Mouse (Mus musculus) liver, embryonic 14.5 days (tissue): ENCODE data around the gene Pdlim1. TPM values are rescaled to one million over a fixed set of nuclear protein-coding genes. Genes with fewer than 3 reads are reported as not detected.

Source experiments
- ATAC-seq: fragments of 200-750 bp; cut with Nextera tagmentation; 2 replicates; pipeline ENCODE4 v1.8.0; 2017; ENCODE audit warnings: moderate number of reproducible peaks, mild to moderate bottlenecking, moderate library complexity; ENCODE audit not compliant: insufficient read depth
- DNase-seq, 3 experiments: peaks; one replicate each; pipeline ENCODE4 v3.0.0-alpha.2; 2012 to 2013; ENCODE audit warnings: low read depth in 3 of 3, low spot score in 3 of 3
- H3K27ac ChIP-seq: fragments of 300-500 bp; sonication (generic); 2 replicates; pipeline ENCODE4 v1.5.1; 2014; ENCODE audit warnings: moderate library complexity, mild to moderate bottlenecking, control low read depth, inconsistent platforms
- H3K27me3 ChIP-seq: fragments of 300-500 bp; sonication (generic); 2 replicates; pipeline ENCODE4 v1.6.1; 2014; ENCODE audit warnings: mild to moderate bottlenecking, low read length, moderate library complexity; ENCODE audit not compliant: control insufficient read depth, insufficient read depth
- H3K36me3 ChIP-seq: fragments of 300-500 bp; sonication (generic); replicated peaks from 2 replicates; pipeline ENCODE4 v1.6.1; 2014; ENCODE audit warnings: low read depth; ENCODE audit not compliant: control insufficient read depth, insufficient read depth
- H3K4me1 ChIP-seq, 2 experiments: fragments of 200-500 bp in 1 of 2; fragments of 300-500 bp in 1 of 2; sonication (generic) in 1 of 2; replicated peaks; 2 replicates each; pipeline ENCODE4 v1.6.1; 2012 to 2014; ENCODE audit warnings: antibody characterized with exemption in 1 of 2, inconsistent platforms in 1 of 2, low read length in 1 of 2; ENCODE audit not compliant: control insufficient read depth in 2 of 2, insufficient read depth in 2 of 2
- H3K4me2 ChIP-seq: fragments of 300-500 bp; sonication (generic); 2 replicates; pipeline ENCODE4 v1.6.1; 2014; ENCODE audit warnings: low read depth, mild to moderate bottlenecking, control low read depth, moderate library complexity
- H3K4me3 ChIP-seq, 2 experiments: fragments of 200-500 bp in 1 of 2; fragments of 300-500 bp in 1 of 2; sonication (generic) in 1 of 2; 2 replicates each; pipeline ENCODE4 v1.5.1; 2012 to 2014; ENCODE audit warnings: low read depth in 2 of 2, low read length in 2 of 2, mild to moderate bottlenecking in 2 of 2, control low read depth in 1 of 2, inconsistent platforms in 1 of 2, moderate library complexity in 1 of 2; ENCODE audit not compliant: insufficient read depth in 1 of 2
- H3K9ac ChIP-seq: fragments of 300-500 bp; sonication (generic); replicated peaks from 2 replicates; pipeline ENCODE4 v1.6.1; 2014; ENCODE audit warnings: mild to moderate bottlenecking, control low read depth, moderate library complexity
- H3K9me3 ChIP-seq: fragments of 300-500 bp; sonication (generic); 2 replicates; pipeline ENCODE4 v1.6.1; 2016; ENCODE audit warnings: low read length, mixed read lengths; ENCODE audit not compliant: control insufficient read depth
- CTCF ChIP-seq: IDR thresholded peaks from 2 replicates; pipeline ENCODE4 v1.5.1; 2016; ENCODE audit warnings: antibody characterized with exemption, low read depth, control low read depth
- EP300 ChIP-seq: IDR thresholded peaks from 2 replicates; pipeline ENCODE4 v1.6.1; 2016; ENCODE audit warnings: antibody characterized with exemption, low read depth
- WGBS: fragments of 180-500 bp; shearing (Covaris S2); extraction: QIAGEN DNeasy Blood & Tissue Kit; methylation state at CpG from one replicate; pipeline ENCODE4 v1.1.7; 2014; ENCODE audit not compliant: insufficient replicate concordance; 5-methylcytosine and 5-hydroxymethylcytosine counted together
- polyA plus RNA-seq, 2 experiments: library from polyadenylated mRNA; depleted of rRNA in 1 of 2; stranded (reverse) in 1 of 2; unstranded in 1 of 2; fragments of >200 nt; fragmentation: Nextera tagmentation in 1 of 2; extraction: Ambion mirVana in 1 of 2; gene quantifications; 2 replicates each; pipeline versions ENCODE4 v1.2.1 to v1.2.3; 2012 to 2014

Gene Pdlim1
- polyA plus RNA-seq, 2 experiments, result 31.4 to 70.7 TPM

DNA sequence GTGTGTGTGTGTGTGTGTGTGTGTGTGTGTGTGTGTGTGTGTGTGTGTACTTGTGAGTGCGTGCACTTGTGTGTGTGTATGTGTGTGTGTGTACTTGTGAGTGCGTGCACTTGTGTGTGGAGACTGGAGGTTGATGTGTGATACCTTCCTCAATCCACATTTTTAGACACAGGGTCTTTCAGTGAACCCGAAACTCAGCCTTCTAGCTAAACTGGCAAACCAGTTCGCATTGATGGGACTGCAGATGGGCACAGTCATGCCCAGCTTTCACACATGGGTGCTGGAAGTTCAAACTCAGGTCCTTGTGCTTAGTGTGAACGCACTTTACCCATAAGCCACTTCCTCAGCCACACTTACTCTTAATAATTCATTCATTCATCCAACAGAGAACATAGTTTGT is 23.2 kb downstream of the Pdlim1 start:
- Histone ChIP-seq H3K9me3 (no peaks in the 10 kb centered on the region), H3K36me3 (peaks cover 2% of the 10 kb centered on the region), H3K4me2 (no peak overlapping the region), H3K27me3 (no peaks in the 10 kb centered on the region), H3K27ac (no peak overlapping the region), H3K4me3 (no peak overlapping the region), H3K9ac (no peak overlapping the region), H3K4me1 (no peaks in the 10 kb centered on the region; a peak in 2 of 4 replicates)
- DNase-seq (no peak), ATAC-seq (no peak)
- WGBS, result 83% methylated on average over 5 of the region's 5 CpGs
- no peak for TF ChIP-seq CTCF
- TF ChIP-seq EP300, result no peak

DNA sequence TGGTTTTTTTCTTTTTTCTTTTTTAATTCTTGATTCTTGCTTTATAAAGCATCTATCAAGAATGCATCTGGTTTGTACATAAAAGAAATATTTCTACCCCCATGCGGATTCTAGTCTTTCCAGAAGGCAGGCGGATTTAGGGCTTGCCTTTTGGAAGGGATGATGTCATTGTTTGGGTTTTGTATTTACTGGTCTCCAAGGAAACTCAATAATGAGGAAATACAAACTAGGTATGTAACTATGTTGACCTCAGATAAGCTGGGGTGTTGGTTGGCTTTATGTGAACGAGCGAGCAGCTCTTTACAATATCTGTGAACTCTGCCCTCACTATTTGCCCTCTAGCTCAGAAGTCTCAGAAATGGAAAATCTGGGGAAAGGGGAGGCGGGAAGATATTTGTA is 24.4 kb downstream of the Pdlim1 start:
- no peaks in the 10 kb centered on the region for H3K9me3 ChIP-seq
- DNase-seq (no peak), ATAC-seq (no peak)
- H3K4me1 ChIP-seq, result no peaks in the 10 kb centered on the region; a peak in 2 of 4 replicates
- H3K27ac ChIP-seq, result no peak overlapping the region
- 55% methylated on average over 5 of the region's 5 CpGs for WGBS
- H3K4me2 ChIP-seq, result no peak overlapping the region
- no peak overlapping the region for H3K4me3 ChIP-seq
- H3K9ac ChIP-seq, result no peak overlapping the region
- peaks cover 2% of the 10 kb centered on the region for H3K36me3 ChIP-seq
- H3K27me3 ChIP-seq, result no peaks in the 10 kb centered on the region
- TF ChIP-seq EP300 (no peak), CTCF (no peak)

DNA sequence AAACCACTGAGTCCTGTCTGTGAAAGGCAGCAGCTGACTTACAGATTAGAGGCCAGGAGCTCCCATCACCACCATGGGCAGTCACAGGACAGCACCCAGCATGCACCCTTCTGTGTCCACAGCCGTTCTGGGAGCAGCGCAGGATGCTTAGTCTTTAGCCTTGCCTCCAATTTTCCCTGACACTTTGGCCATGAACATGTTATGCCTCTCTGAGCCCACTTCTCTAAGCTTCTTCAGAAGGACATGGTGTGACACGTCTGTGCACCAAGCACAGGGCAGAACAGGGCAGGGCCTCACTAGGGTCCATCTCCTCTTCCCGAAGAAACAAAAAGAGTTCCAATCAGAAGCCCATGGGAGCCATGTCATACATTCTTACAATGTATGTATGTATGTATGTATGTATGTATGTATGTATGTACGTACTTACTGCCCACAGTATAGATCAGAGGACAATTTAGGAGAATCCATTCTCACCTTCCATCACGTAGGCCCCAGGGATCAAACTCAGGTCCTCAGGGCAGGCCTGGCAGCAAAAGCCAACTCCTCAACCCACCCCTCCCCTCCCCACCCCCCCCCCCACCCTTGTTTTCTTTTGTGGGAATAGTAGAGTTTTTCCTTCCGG is 24.9 kb downstream of the Pdlim1 start:
- peaks cover 2% of the 10 kb centered on the region for H3K36me3 ChIP-seq
- no peak overlapping the region for H3K4me2 ChIP-seq
- no peaks in the 10 kb centered on the region for H3K9me3 ChIP-seq
- WGBS, result 79% methylated on average over 7 of the region's 7 CpGs
- DNase-seq (no peak), ATAC-seq (no peak)
- H3K4me3 ChIP-seq, result no peak overlapping the region
- H3K27me3 ChIP-seq, result no peaks in the 10 kb centered on the region
- no peaks in the 10 kb centered on the region; a peak in 2 of 4 replicates for H3K4me1 ChIP-seq
- no peak overlapping the region for H3K9ac ChIP-seq
- TF ChIP-seq EP300 (no peak), CTCF (no peak)
- no peak overlapping the region for H3K27ac ChIP-seq

GRCm38 (mm10) chr19:40240838-40241689 is 30.6 kb downstream of the Pdlim1 start:
- ATAC-seq (no peak), DNase-seq (no peak)
- H3K9ac ChIP-seq, result no peak overlapping the region
- peaks cover 0 to 2% of the 10 kb centered on the region in 2 experiments; a peak in 1 of 4 replicates for H3K4me1 ChIP-seq
- H3K27ac ChIP-seq, result no peak overlapping the region
- H3K9me3 ChIP-seq, result no peaks in the 10 kb centered on the region
- WGBS, result 67% methylated on average over 14 of the region's 14 CpGs
- TF ChIP-seq CTCF, result no peak
- TF ChIP-seq EP300, result no peak
- no peaks in the 10 kb centered on the region for H3K36me3 ChIP-seq
- no peak overlapping the region for H3K4me3 ChIP-seq
- no peaks in the 10 kb centered on the region for H3K27me3 ChIP-seq
- H3K4me2 ChIP-seq, result no peak overlapping the region

DNA sequence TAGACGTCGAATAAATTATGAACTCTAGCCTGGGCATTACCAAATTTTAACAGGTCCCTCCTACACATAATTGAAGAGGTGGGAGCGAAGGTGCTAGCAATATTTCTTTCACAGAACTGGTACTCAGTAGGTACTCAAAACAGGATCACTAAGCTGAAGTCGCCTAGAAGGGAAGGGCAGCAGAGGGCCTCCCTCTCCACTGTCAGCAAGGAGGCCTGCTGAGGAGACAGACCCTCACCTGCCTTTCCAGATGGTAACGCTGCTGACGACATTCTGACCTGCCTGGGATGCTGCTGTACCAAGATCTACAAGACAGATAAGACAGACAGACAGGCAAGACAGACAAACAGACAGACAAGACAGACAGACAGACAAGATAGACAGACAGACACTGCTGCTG is 31.3 kb downstream of the Pdlim1 start:
- Histone ChIP-seq H3K27me3 (no peaks in the 10 kb centered on the region), H3K4me1 (peaks cover 0 to 2% of the 10 kb centered on the region in 2 experiments; a peak in 1 of 4 replicates), H3K4me2 (no peak overlapping the region), H3K36me3 (no peaks in the 10 kb centered on the region), H3K9me3 (no peaks in the 10 kb centered on the region), H3K4me3 (no peak overlapping the region), H3K27ac (no peak overlapping the region), H3K9ac (no peak overlapping the region)
- no peak for TF ChIP-seq CTCF
- no peak for TF ChIP-seq EP300
- ATAC-seq (no peak), DNase-seq (no peak)
- WGBS, result 64% methylated on average over 6 of the region's 6 CpGs
